Mouse (Mus musculus) A20 (cell line): ENCODE results near the gene Bhlha15.
A peak's percentile ranks its signal among the peaks of the same experiment; 100 is the strongest.

Experiments
- DNase-seq: peaks from one replicate; pipeline ENCODE4 v3.0.0-alpha.2; 2011; ENCODE audit warnings: low read depth, low spot score

Gene Bhlha15

DNA sequence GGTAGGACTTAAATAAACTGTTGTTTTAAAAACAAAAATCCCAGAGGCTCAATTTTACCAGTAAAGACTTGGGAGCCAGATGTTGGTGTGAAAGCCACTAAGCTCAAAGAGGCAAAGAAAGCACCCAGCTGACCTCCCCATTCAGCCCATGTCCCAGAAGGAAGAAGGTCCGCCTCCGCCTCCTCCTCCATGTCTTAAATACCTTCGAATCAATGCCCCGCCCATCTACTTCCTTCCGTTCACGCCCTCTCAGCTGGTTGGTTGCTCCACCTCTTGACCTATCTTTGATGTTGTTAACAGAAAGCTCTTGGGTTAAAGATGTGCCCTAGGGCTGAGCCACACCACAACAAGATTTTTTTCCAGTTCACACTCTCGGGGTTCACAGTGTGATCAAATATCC is 40.1 kb downstream of the Bhlha15 start:
- DNase-seq, result no peak

DNA sequence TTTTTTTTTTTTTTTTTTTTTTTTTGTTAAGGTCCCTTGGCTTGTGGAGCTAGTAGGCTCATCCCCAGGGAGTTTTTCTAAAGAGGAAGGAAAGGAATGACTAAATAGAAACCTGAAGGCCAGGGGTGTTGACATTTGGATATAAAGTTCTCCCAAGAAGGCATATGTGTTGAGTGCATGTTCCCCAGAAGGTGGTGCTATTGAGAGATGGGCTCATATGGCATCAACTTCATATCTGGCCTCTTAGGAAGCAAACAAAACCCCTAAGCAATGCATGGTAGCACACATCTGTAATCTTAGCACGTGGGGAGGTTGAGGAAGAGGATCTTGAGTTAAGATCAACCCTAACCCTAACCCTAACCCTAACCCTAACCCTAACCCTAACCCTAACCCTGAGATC is 41.3 kb downstream of the Bhlha15 start:
- peak; percentile 66 for DNase-seq

- no peak for DNase-seq
Measured at GRCm38 (mm10) chr5:144232531-144232930, 42.4 kb downstream of the Bhlha15 start.

DNA sequence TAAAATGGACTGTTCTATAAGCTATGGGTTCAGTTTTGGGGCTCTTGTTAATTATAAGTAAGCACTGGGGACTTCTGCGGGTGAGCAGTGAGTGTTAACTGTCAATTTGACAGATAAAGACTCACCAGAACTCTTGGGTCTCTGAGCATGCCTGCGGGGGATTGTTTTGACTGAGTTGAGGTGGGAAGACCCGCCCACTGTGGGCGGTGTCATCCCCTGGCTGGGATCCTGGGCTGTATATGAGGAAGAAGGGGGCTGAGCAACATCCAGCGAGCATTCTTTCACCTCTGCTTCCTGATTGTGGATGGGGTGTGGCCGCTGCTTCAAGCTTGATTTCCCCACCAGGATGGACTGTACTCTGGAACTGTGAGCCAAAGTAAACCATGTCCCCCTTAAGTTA is 44.1 kb downstream of the Bhlha15 start:
- DNase-seq, result peak; percentile 37

DNA sequence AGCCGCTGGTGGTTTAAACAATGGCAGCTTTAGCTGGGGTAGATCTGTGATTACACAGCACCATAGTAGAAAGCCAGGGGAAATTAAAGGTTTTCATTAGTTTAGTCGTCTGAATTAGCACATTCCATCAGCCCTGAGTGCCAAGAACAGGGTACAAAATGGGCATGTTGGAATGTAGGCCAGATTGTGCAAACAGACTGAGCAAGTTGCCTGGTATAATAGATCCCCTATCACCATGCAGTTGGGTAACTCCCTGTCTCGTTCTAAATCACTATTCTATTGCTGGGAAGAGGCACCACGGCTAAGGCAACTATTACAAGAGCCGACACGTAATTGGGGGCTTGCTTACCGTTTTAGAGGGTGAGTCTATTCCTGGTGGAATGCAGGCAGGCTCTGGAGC is 44.6 kb downstream of the Bhlha15 start:
- DNase-seq, result no peak

DNA sequence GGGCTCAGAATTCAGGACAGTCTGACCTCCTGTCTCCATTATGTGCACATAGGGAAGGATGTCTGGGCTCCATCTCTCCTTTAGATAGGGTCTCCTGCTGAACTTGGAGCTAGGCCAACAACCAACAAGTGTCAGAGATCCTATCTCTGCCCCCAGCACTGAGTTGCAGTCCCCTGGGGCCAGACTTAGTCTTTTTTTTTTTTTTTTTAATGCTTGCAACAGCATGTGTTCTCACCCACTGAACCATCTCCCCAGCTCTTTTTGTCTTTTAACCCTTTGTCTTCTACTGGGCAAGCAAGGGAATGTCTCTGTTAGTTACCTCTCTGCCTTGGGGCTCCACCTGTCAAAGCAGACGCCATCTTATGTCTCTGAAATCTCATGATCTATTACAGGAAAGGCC is 48.9 kb downstream of the Bhlha15 start:
- DNase-seq, result peak; percentile 56
